Mouse (Mus musculus) retina, adult 2 months (tissue): Measurements from ENCODE around the gene Stx2.
"Not testable (repeated sequence)": the region's sequence is repeated elsewhere in the genome, so short reads cannot be mapped to it uniquely, and the experiment has no call there.

Source experiments
- DNase-seq: peaks from one replicate; pipeline ENCODE4 v3.0.0-alpha.2; 2012; ENCODE audit warnings: low read depth, low spot score

Stx2 gene

GRCm38 (mm10) chr5:129010937-129011336 is 2.6 kb upstream of the Stx2 start:
- DNase-seq = no peak

GRCm38 (mm10) chr5:129009577-129009976 is 1.2 kb upstream of the Stx2 start:
- DNase-seq = no peak

DNA sequence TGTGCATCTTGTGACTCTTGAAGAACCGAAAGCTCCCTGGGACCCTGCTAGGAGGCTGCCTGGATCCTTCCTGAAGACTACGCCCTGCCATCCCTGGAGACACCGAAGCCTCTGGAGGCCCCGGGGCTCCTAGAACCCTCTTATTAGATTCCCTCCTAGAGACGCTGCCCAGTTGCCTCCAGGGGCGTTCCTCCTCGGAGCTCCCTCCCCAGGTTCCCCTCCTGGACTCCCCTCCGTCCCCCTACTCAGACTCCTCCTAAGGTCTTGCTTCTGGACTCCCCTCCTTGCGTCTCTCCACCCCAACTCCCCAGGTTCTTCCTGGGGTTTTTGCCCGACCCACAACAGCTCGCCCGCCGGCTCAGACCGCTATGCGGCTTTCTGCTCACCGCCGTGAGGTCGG is 366 bp downstream of the Stx2 start:
- no peak for DNase-seq

GRCm38 (mm10) chr5:129007105-129007957 is 1.0 kb downstream of the Stx2 start:
- no peak for DNase-seq

GRCm38 (mm10) chr5:129006031-129006788 is 2.2 kb downstream of the Stx2 start:
- no peak for DNase-seq

GRCm38 (mm10) chr5:129005416-129005815 is 3.0 kb downstream of the Stx2 start:
- DNase-seq = no peak

DNA sequence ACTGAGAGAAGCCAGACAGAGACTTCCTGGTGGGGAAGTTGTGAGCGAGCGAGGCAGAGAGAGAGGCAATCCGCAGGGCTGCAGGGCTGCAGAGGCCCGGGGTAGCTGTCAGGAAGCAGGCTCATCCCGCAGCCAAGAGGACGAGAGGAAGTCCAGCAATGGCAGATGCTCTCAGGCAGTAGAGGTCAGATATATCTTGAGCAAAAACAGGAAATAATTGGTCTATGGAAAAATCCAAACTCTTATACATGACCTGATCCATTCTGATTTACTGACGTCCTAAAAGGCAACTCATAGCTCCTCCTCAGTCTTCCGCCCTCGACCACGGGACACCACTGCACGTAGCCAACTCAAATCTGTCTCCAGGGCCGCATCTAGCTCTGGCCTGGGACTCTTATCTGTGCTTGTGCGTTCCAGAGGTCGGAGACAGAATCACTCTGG is 5.8 kb downstream of the Stx2 start:
- DNase-seq = no peak

DNA sequence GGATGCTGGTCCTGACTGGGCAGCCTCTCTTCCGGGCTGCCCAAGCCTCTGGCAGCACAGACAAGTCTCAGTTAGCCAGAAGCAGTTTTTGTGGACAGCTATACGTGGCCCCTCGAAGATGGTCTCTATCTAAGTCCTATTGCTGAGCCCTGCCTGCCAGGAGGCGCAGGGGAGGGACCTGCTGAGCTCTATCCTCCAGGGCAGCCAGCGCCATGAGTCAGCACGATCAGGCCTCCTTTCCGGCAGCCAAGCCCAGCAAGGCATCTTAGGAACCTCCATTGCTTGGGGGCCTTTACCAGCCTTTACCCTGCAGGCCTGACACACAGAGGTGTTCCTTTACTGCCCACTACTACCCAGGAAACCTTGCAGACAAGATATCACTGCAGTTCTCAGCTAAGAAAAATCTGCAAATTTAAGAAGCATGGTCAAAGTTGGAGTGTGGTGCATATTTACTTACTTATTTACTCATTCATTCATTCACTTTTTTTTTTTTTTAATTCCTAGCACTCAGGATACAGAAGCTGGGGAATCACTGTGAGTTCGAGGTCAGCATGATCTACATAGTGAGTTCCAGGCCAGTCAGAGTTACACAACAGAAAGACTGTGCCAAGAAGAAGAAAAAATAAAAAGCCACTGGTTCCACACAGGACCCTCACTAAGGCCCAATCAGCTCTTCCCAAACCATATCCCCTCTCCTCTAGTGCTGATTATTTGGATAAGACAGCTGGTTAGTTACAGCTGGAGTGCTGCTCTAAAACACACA is 7.5 kb downstream of the Stx2 start:
- DNase-seq = no peak

DNA sequence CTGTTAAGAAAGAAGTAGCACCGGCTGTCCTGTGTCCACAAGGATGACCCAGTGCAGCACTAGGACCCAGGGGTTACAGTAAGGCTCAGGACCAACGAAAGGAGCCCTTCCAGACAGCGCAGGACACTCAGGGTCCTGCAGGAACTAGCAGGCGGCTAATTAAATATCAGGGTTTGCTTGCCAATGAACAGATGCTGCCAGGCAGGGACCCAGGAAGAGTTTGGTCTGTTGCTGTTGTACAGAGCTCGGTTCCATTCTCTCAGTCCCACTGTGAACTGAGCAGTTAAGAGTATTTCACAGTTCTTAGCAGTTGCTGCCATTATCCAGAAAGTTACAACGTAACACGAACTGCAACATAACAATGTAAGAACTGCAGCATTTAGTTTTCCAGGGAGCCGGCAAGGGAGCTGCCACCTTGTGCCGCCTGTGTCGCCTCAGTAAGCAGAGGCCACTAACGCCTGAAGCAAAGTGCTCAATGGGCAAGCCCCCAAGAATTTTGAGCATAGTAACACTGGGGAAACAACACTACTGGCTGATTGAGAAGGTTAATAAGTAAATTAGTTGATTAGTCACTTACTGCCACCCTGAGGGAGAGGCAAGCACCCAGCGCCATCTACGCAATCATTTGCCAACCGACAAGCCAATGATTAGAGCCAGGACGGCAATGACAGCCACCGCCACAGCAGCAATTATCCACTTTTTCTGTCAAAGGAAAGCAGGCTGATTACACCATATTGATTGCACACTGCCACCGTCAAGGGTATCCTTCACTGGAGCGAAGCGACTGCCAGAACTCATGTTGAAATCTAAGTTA is 21.0 kb downstream of the Stx2 start:
- no peak for DNase-seq

GRCm38 (mm10) chr5:128985946-128986345 is 22.4 kb downstream of the Stx2 start:
- DNase-seq = no peak

- no peak for DNase-seq
Observed at GRCm38 (mm10) chr5:128984536-128984935, 23.8 kb downstream of the Stx2 start.

DNA sequence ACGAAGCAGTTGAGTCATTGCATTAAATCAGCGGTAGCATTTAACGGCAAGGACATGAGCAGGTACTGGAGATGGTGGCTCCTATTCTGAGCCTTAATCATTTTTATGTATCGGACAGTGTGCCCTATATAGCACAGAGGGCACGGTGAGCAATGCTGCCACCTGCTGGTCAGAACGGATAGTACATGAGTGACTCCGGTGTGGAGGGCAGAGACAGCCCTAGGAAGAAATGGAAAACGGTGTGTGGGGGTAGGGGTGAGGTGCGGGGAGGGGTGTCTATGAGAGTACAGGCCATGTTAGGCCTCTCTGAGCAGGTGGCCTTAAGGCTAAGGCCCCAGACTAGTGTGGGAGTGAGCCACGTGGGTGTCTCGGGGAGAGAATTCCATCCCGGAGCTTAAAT is 26.8 kb downstream of the Stx2 start:
- DNase-seq = peak; percentile 50

DNA sequence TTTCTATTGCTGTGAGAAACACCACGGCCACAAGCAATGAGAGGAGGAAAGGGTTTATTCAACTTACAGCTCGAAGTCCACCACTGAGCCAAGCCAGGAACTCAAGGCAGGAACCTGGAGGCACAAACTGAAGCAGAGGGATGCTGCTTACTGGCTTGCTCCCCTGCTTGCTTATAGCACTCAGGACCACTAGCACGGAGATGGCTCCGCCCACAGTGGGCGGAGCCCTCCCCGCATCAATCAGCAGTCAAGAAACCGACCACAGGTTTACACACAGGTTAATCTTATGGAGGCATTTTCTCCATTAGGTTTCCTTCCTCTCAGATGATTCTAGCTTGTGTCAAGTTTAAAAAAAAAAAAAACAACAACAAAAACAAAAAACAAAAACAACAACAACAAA is 27.5 kb downstream of the Stx2 start:
- DNase-seq = no peak

- DNase-seq = no peak
Observed at GRCm38 (mm10) chr5:128978957-128979356, 29.4 kb downstream of the Stx2 start.

GRCm38 (mm10) chr5:128977466-128977865 is 30.9 kb downstream of the Stx2 start:
- not testable (repeated sequence) for DNase-seq

- no peak for DNase-seq
Observed at GRCm38 (mm10) chr5:128976266-128976665, 32.1 kb downstream of the Stx2 start.

GRCm38 (mm10) chr5:128971298-128971697 is 37.1 kb downstream of the Stx2 start:
- DNase-seq = no peak

DNA sequence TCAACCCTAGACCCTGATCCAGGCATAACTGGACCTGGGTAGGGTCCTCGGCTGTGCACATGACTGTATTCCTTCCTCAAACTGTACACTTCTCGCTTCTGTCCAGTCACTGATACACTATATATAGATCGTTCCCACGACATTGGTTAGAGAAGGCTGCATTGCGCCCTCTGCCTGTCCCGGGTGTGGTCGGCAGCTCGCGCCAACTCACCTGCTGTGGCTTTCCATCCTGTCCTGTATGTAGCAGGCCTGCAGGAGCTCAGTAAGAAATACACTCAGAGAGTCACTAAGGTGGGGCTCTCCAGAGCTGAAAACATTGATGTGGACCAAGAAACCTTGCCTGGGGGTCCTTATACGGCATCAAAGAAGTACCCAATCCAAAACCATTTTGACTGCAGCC is 37.5 kb downstream of the Stx2 start:
- no peak for DNase-seq

DNA sequence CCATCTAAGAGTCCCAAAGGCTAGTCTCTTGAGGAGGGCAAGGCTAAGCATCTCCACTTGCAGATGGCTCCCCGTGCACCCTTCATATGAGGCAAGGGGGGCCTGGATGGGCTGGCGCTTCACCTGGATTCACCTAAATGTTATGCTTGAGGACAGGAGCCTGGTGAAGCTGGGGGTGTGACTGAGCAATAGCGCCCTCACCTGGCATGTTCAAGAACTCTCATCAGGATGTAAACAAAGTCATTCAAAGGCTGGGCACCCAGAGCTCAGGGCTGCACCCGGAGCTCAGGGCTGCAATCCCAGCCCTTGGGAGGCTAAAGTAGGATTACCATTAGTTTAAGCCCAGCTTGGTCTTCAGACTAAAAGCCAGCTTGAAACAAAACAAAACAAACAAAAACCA is 44.0 kb downstream of the Stx2 start:
- DNase-seq = no peak

GRCm38 (mm10) chr5:128958916-128959315 is 49.5 kb downstream of the Stx2 start:
- no peak for DNase-seq

DNA sequence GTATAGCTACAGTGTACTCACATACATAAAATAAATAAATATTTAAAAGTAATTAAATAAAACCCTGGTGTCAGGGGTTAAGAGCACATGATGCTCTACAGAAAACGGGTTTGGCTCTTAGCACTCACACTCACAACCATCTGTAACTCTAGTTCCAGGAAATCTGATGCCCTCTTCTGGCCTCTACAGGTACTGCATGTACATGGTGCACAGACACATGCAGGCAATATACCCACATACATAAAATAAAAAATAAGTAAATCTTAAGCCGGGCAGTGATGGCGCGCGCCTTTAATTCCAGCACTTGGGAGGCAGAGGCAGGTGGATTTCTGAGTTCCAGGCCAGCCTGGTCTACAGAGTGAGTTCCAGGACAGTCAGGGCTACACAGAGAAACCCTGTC is 54.0 kb downstream of the Stx2 start:
- not testable (repeated sequence) for DNase-seq
